Mouse (Mus musculus) embryo, embryonic 9.5 days (tissue): ENCODE results near the gene Lrrc8c.

Source experiments
- DNase-seq: peaks from one replicate; pipeline ENCODE4 v3.0.0-alpha.2; 2017; ENCODE audit errors: extremely low spot score

Gene Lrrc8c

GRCm38 (mm10) chr5:105501136-105501535, 18.1 kb upstream of the Lrrc8c start:
- no peak for DNase-seq

GRCm38 (mm10) chr5:105508813-105509212, 10.4 kb upstream of the Lrrc8c start:
- no peak for DNase-seq

- DNase-seq, result no peak
Observed at GRCm38 (mm10) chr5:105512297-105512696, 6.9 kb upstream of the Lrrc8c start.

- no peak for DNase-seq
Observed at GRCm38 (mm10) chr5:105515532-105515931, 3.7 kb upstream of the Lrrc8c start.

- DNase-seq, result no peak
Observed at GRCm38 (mm10) chr5:105516290-105516689, 2.9 kb upstream of the Lrrc8c start.

GRCm38 (mm10) chr5:105517992-105518625, 1.1 kb upstream of the Lrrc8c start:
- DNase-seq, result no peak

- no peak for DNase-seq
Observed at GRCm38 (mm10) chr5:105518626-105519095, 527 bp upstream of the Lrrc8c start.

- no peak for DNase-seq
Observed at GRCm38 (mm10) chr5:105519976-105520300, 750 bp downstream of the Lrrc8c start.

GRCm38 (mm10) chr5:105520442-105520965, 1.3 kb downstream of the Lrrc8c start:
- no peak for DNase-seq

GRCm38 (mm10) chr5:105523452-105523851, 4.3 kb downstream of the Lrrc8c start:
- no peak for DNase-seq

- no peak for DNase-seq
Observed at GRCm38 (mm10) chr5:105525004-105525403, 5.8 kb downstream of the Lrrc8c start.

- DNase-seq, result no peak
Observed at GRCm38 (mm10) chr5:105526107-105526645, 7.0 kb downstream of the Lrrc8c start.

GRCm38 (mm10) chr5:105526766-105527165, 7.6 kb downstream of the Lrrc8c start:
- no peak for DNase-seq

GRCm38 (mm10) chr5:105527477-105528331, 8.5 kb downstream of the Lrrc8c start:
- no peak for DNase-seq

GRCm38 (mm10) chr5:105530576-105530975, 11.4 kb downstream of the Lrrc8c start:
- no peak for DNase-seq

GRCm38 (mm10) chr5:105535186-105535585, 16.0 kb downstream of the Lrrc8c start:
- no peak for DNase-seq

- DNase-seq, result no peak
Observed at GRCm38 (mm10) chr5:105536172-105536571, 17.0 kb downstream of the Lrrc8c start.

- DNase-seq, result no peak
Observed at GRCm38 (mm10) chr5:105537101-105537723, 18.0 kb downstream of the Lrrc8c start.

- DNase-seq, result no peak
Observed at GRCm38 (mm10) chr5:105541051-105541450, 21.9 kb downstream of the Lrrc8c start.

- no peak for DNase-seq
Observed at GRCm38 (mm10) chr5:105545126-105545525, 25.9 kb downstream of the Lrrc8c start.

GRCm38 (mm10) chr5:105547115-105547514, 27.9 kb downstream of the Lrrc8c start:
- no peak for DNase-seq

GRCm38 (mm10) chr5:105551808-105552207, 32.6 kb downstream of the Lrrc8c start:
- no peak for DNase-seq
